Mouse (Mus musculus) intestine, embryonic 14.5 days (tissue): Measurements from ENCODE around the gene Paxip1. TPM values are rescaled to one million over a fixed set of nuclear protein-coding genes. Genes with fewer than 3 reads are reported as not detected.

Source experiments
- ATAC-seq: fragments of 200-750 bp; cut with Nextera tagmentation; replicated peaks from 2 replicates; pipeline ENCODE4 v1.8.0; 2017; ENCODE audit warnings: low read depth, moderate number of reproducible peaks, moderate TSS enrichment, moderate library complexity; ENCODE audit not compliant: low FRiP score, low TSS enrichment
- DNase-seq: peaks from one replicate; pipeline ENCODE4 v3.0.0-alpha.2; 2018; ENCODE audit warnings: low spot score
- H3K27ac ChIP-seq: fragments of 300-500 bp; sonication (generic); 2 replicates; pipeline ENCODE4 v1.5.1; 2014; ENCODE audit warnings: low read depth, mild to moderate bottlenecking, control low read depth
- H3K27me3 ChIP-seq: fragments of 300-500 bp; sonication (generic); replicated peaks from 2 replicates; pipeline ENCODE4 v1.6.1; 2014; ENCODE audit warnings: low read length, control low read depth; ENCODE audit not compliant: control insufficient read depth, insufficient read depth
- H3K36me3 ChIP-seq: fragments of 300-500 bp; sonication (generic); 2 replicates; pipeline ENCODE4 v1.6.1; 2014; ENCODE audit warnings: low read length, control low read depth; ENCODE audit not compliant: control insufficient read depth, insufficient read depth
- H3K4me1 ChIP-seq: fragments of 300-500 bp; sonication (generic); replicated peaks from 2 replicates; pipeline ENCODE4 v1.6.1; 2014; ENCODE audit warnings: low read length, control low read depth, mixed read lengths; ENCODE audit not compliant: control insufficient read depth, insufficient read depth
- H3K4me2 ChIP-seq: fragments of 300-500 bp; sonication (generic); 2 replicates; pipeline ENCODE4 v1.6.1; 2014; ENCODE audit warnings: low read length
- H3K4me3 ChIP-seq: fragments of 300-500 bp; sonication (generic); 2 replicates; pipeline ENCODE4 v1.5.1; 2014; ENCODE audit warnings: low read depth, low read length, control low read depth, mixed read lengths
- H3K9ac ChIP-seq: fragments of 300-500 bp; sonication (generic); 2 replicates; pipeline ENCODE4 v1.6.1; 2014; ENCODE audit warnings: mild to moderate bottlenecking, low read length
- H3K9me3 ChIP-seq: fragments of 300-500 bp; sonication (generic); 2 replicates; pipeline ENCODE4 v1.6.1; 2016; ENCODE audit warnings: low read length, control low read depth; ENCODE audit not compliant: control insufficient read depth
- WGBS: fragments of 180-500 bp; shearing (Covaris S2); extraction: QIAGEN DNeasy Blood & Tissue Kit; methylation state at CpG from one replicate; pipeline ENCODE4 v1.1.7; 2014; 5-methylcytosine and 5-hydroxymethylcytosine counted together
- polyA plus RNA-seq: library from polyadenylated mRNA; unstranded; fragments of >200 nt; fragmentation: Nextera tagmentation; extraction: Ambion mirVana; gene quantifications from 2 replicates; pipeline ENCODE4 v1.2.1, GENCODE M21; 2014

Paxip1 gene
- polyA plus RNA-seq, 1 experiment from 2014 or later = 43.1 TPM

DNA sequence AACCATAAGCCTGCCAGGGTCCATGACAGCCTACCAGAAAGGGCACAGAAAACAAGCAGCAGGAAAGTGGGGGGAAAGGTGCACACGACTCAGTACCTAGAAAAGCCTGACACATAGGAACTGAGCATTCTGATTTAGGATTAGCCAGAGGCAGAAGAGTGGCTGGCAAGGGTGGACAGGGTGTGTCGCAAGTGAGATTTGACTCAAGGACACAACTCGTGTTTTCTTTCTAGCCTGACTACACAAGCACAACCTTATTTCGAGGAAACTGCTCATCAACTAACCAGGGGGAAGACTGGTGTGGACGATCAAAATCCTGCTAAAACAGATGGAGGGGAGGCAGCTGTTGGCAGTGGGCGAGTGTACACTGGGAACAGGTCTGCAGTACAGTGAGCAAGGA is 52.3 kb downstream of the Paxip1 start:
- no peaks in the 10 kb centered on the region for H3K9me3 ChIP-seq
- H3K27ac ChIP-seq = no peak overlapping the region
- no peaks in the 10 kb centered on the region for H3K4me1 ChIP-seq
- ATAC-seq (no peak), DNase-seq (no peak)
- no peaks in the 10 kb centered on the region for H3K27me3 ChIP-seq
- H3K36me3 ChIP-seq = peaks cover 28% of the 10 kb centered on the region
- no peak overlapping the region for H3K9ac ChIP-seq
- no peak overlapping the region for H3K4me2 ChIP-seq
- H3K4me3 ChIP-seq = no peak overlapping the region
- WGBS = 78% methylated on average over 6 of the region's 6 CpGs

DNA sequence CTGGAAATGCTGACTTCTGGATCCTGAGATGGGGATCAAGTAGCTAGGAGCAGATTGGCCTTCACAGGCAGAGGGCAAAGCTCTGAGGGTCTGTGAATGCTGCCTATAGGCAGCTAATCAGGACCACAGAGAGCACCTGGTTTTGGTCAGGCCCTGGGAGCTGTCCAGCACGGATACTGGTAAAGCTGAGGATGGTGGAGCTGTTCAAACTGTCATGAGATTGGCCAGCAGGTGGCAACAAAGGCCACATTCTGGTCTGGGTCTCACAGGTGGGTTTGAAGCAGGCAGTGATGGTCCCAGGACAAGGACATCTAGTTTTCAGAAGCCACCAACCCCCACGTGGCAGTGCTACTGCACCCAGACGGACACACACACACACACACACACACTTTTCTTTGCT is 54.3 kb downstream of the Paxip1 start:
- no peaks in the 10 kb centered on the region for H3K27me3 ChIP-seq
- ATAC-seq (peak; percentile 73), DNase-seq (peak; percentile 86)
- H3K9ac ChIP-seq = no peak overlapping the region
- H3K4me2 ChIP-seq = no peak overlapping the region
- H3K4me1 ChIP-seq = no peaks in the 10 kb centered on the region
- peaks cover 7% of the 10 kb centered on the region for H3K36me3 ChIP-seq
- H3K27ac ChIP-seq = no peak overlapping the region
- 9% methylated on average over 3 of the region's 3 CpGs for WGBS
- no peak overlapping the region for H3K4me3 ChIP-seq
- H3K9me3 ChIP-seq = no peaks in the 10 kb centered on the region

DNA sequence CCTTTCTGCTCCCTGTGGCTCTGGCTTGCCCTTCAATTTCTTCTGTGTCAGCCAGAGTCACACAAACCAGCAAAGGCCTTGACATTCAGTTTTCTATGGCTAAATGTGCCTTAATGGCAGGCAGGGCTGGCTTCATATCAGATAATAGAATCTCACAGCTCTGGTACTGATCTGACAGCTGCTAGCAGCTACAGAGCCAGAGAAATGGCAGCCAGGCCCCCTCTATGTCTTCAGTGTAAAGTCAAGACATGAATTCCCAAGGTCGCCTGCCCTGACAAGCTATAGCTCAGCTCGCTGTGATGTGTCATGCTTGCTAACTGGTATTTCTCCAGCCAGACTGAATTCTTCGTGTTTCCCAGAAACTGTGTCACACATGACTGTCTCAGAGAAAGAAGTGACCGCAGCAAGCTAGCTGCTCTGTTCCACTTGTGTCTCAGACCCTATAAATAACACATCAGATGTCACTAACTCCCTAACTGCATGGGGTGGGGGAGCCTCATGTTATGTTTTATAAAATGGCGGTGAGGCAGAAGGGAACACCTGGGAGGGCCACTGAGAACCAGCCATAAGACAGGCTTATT is 59.1 kb downstream of the Paxip1 start:
- Histone ChIP-seq H3K4me3 (no peak overlapping the region), H3K27me3 (no peaks in the 10 kb centered on the region), H3K27ac (no peak overlapping the region), H3K9ac (no peak overlapping the region), H3K9me3 (0 out of 2 replicates have a peak, but pooled peaks cover 3% of the 10 kb centered on the region), H3K4me2 (no peak overlapping the region), H3K36me3 (no peaks in the 10 kb centered on the region), H3K4me1 (no peaks in the 10 kb centered on the region)
- WGBS = 68% methylated on average over 5 of the region's 5 CpGs
- no peak for DNase-seq
- no peak for ATAC-seq

DNA sequence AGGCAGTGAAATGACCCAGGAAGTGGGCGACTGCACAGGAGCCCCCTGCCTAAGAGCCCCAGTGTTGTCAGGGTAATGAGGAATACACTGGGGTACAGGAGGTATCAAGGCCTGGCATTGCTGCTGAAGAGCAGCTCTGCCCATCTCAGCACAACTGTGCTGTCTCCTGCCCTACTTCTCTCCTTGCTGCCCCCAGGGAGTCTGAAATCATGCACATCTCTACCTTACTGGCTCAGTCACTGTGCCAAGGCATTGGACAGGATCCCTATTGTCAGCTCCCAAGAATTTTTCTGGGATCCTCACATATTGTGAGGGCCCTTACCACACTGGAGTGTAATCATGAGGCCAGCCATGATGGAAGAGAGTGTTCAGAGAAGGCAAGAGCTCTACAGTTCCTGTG is 60.1 kb downstream of the Paxip1 start:
- Histone ChIP-seq H3K4me1 (no peaks in the 10 kb centered on the region), H3K9me3 (0 out of 2 replicates have a peak, but pooled peaks cover 3% of the 10 kb centered on the region), H3K9ac (no peak overlapping the region), H3K27me3 (no peaks in the 10 kb centered on the region), H3K27ac (no peak overlapping the region), H3K36me3 (no peaks in the 10 kb centered on the region), H3K4me2 (no peak overlapping the region), H3K4me3 (no peak overlapping the region)
- 83% methylated on average over 1 of the region's 1 CpGs for WGBS
- no peak for ATAC-seq
- DNase-seq = no peak

DNA sequence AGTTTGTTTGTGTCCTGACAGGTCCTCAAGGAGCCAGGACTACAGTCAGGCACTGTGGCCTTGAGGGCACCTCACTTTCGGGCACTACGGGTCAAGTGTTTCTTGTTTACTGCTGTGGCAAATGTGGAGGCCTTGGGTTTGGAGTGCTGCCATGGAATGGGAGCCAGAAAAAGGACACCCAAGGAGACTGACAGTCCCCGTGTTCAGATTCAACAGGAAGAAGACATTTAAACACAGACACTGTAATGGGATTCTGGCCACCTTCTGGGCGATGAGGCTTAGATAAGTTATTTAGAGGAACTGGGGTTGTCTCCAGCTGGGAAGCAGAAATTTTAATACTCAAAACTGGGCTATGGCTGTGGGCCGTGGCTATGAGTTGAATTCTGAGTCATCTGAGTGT is 60.8 kb downstream of the Paxip1 start:
- ATAC-seq = no peak
- DNase-seq = no peak
- Histone ChIP-seq H3K4me2 (no peak overlapping the region), H3K9ac (no peak overlapping the region), H3K36me3 (no peaks in the 10 kb centered on the region), H3K4me3 (no peak overlapping the region), H3K9me3 (0 out of 2 replicates have a peak, but pooled peaks cover 3% of the 10 kb centered on the region), H3K27me3 (no peaks in the 10 kb centered on the region), H3K27ac (no peak overlapping the region), H3K4me1 (no peaks in the 10 kb centered on the region)
- WGBS = 72% methylated on average over 5 of the region's 5 CpGs

DNA sequence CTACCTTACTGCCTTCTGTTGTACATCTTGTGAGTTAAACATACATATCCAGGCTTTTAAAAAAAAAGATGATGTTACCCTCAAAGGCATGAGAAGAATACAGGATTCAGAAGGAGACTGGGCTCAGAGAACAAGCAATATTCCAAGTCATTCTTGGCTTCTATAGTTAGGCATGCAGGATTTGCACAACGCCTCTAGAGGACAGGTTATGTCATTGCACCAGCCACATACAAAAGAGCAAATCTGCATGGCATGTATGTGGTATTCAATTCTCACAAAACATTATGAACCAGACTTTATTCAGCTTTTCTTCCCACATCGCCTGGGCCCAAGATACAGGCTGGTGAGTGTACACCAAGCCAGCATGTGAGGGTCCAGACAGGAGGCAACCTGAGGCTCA is 67.0 kb downstream of the Paxip1 start:
- 29% methylated on average over 2 of the region's 2 CpGs for WGBS
- Histone ChIP-seq H3K4me3 (no peak overlapping the region), H3K27ac (no peak overlapping the region), H3K9me3 (0 out of 2 replicates have a peak, but pooled peaks cover 3% of the 10 kb centered on the region), H3K4me2 (no peak overlapping the region), H3K36me3 (no peaks in the 10 kb centered on the region), H3K27me3 (no peaks in the 10 kb centered on the region), H3K9ac (no peak overlapping the region), H3K4me1 (no peaks in the 10 kb centered on the region)
- DNase-seq (no peak), ATAC-seq (no peak)

DNA sequence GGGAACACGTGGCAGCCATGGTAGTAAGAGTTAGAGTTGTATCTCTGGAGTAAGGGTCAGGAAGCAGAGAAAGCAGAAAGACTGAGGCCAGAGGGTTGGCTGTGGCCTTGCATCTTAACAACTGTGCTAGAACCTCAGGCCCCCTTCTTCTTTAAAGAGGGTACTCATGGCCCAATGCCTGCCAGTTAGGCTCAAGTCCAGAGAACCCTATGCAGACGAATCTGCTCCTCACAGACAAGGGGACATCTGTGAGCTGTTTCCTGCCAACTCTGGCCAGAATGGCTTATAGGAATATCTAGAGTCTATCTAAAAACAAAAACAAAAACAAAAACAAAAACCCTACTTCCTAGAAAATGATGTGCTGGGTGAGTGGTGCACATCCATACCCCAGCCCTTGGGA is 72.2 kb downstream of the Paxip1 start:
- H3K9me3 ChIP-seq = no peaks in the 10 kb centered on the region
- no peak overlapping the region for H3K9ac ChIP-seq
- no peak for DNase-seq
- no peak overlapping the region for H3K4me3 ChIP-seq
- H3K36me3 ChIP-seq = no peaks in the 10 kb centered on the region
- H3K27ac ChIP-seq = no peak overlapping the region
- H3K27me3 ChIP-seq = no peaks in the 10 kb centered on the region
- WGBS = 74% methylated on average over 2 of the region's 2 CpGs
- no peak for ATAC-seq
- no peaks in the 10 kb centered on the region for H3K4me1 ChIP-seq
- H3K4me2 ChIP-seq = no peak overlapping the region

DNA sequence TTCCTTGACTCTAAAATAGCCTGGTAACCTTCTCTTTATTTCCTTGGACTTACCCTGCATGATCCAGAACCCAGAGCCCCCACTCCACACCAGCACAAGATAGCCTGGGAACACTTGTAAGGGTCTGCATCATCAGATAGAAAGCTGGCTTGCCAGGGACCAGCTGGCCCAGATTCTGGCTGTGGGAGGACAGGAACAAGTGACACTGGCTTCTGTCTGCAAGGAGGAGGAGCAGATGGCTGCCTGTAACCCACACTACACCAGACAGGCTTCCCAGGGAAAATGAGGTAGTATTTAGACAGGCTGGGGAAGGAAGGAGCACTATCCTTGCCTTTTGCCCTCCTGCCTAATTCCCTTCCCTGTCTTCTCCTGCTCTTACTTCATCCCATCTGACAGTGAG is 74.2 kb downstream of the Paxip1 start:
- H3K4me1 ChIP-seq = no peaks in the 10 kb centered on the region
- ATAC-seq (no peak), DNase-seq (no peak)
- H3K9me3 ChIP-seq = no peaks in the 10 kb centered on the region
- H3K27me3 ChIP-seq = no peaks in the 10 kb centered on the region
- H3K36me3 ChIP-seq = no peaks in the 10 kb centered on the region
- no peak overlapping the region for H3K4me2 ChIP-seq
- H3K4me3 ChIP-seq = no peak overlapping the region
- no peak overlapping the region for H3K27ac ChIP-seq
- no peak overlapping the region for H3K9ac ChIP-seq

DNA sequence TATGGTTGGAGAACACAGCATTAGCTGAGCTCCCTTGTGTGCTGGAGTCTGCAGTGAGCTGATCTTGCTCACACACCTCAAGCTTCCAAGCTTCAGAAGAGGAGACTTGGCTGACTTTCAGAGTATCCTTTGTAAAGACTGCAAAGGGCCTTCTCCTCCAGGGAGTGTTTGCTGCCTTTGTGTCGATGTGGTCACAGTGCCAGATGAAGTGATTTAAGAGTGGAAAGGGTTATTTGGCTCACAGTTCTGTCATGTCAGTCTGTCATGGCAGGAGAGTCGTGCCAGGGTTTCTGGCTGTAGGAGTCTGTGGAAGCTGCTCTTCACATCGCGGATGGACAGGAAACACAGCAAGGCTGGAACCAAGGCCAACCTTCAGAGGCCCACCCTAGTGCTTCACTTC is 75.5 kb downstream of the Paxip1 start:
- Histone ChIP-seq H3K9me3 (no peaks in the 10 kb centered on the region), H3K27me3 (no peaks in the 10 kb centered on the region), H3K27ac (no peak overlapping the region), H3K9ac (no peak overlapping the region), H3K4me2 (no peak overlapping the region), H3K36me3 (no peaks in the 10 kb centered on the region), H3K4me1 (no peaks in the 10 kb centered on the region), H3K4me3 (no peak overlapping the region)
- ATAC-seq = no peak
- no peak for DNase-seq
- WGBS = 74% methylated on average over 4 of the region's 4 CpGs
